Mouse (Mus musculus) cerebellum, adult 2 months (tissue): ENCODE measurements at regions not wholly inside any gene's neighbourhood (a gene's known extent, or its start where the extent isn't known, plus 50 kb on each side); places are given as distances from the start of the nearest gene placed in this dataset.

Source experiments
- DNase-seq, 2 experiments: peaks; one replicate each; pipeline ENCODE4 v3.0.0; 2021
- H3K27ac ChIP-seq: fragments of 200-500 bp; 2 replicates; pipeline ENCODE4 v1.5.1; 2012; ENCODE audit warnings: low read length, control low read depth, inconsistent platforms; ENCODE audit not compliant: insufficient read depth
- H3K27me3 ChIP-seq: fragments of 200-500 bp; 2 replicates; pipeline ENCODE4 v1.6.1; 2012; ENCODE audit warnings: inconsistent platforms, mild to moderate bottlenecking, low read length, moderate library complexity; ENCODE audit not compliant: control insufficient read depth, insufficient read depth
- H3K4me1 ChIP-seq: fragments of 200-500 bp; 2 replicates; pipeline ENCODE4 v1.6.1; 2011; ENCODE audit warnings: low read length; ENCODE audit not compliant: control insufficient read depth, insufficient read depth
- H3K4me3 ChIP-seq: fragments of 200-500 bp; replicated peaks from 2 replicates; pipeline ENCODE3; 2011; ENCODE audit warnings: mild to moderate bottlenecking, low read depth, low read length, control low read depth; ENCODE audit not compliant: insufficient read depth
- CTCF ChIP-seq: fragments of 200-500 bp; IDR thresholded peaks from 2 replicates; pipeline ENCODE4 v1.5.1; 2011; ENCODE audit warnings: low read depth, mild to moderate bottlenecking, control low read depth, low read length, moderate library complexity, borderline replicate concordance; ENCODE audit not compliant: insufficient read depth
- POLR2A ChIP-seq: fragments of 200-500 bp; IDR thresholded peaks from 2 replicates; pipeline ENCODE4 v1.6.1; 2011; ENCODE audit warnings: low read length, control low read depth, borderline replicate concordance; ENCODE audit not compliant: insufficient read depth
- WGBS: fragments of 180-500 bp; shearing (Covaris S2); methylation state at CpG from one replicate; pipeline ENCODE4 v1.1.7; 2018; 5-methylcytosine and 5-hydroxymethylcytosine counted together

GRCm38 (mm10) chr2:168357815-168358214 lies 76.3 kb upstream of the Kcng1 start:
- TF ChIP-seq POLR2A (no peak), CTCF (no peak)
- Histone ChIP-seq H3K27ac (no peak overlapping the region), H3K4me1 (peaks cover 2% of the 10 kb centered on the region; the same call in 1 of the 2 replicates), H3K27me3 (no peaks in the 10 kb centered on the region), H3K4me3 (no peak overlapping the region)
- no peak for DNase-seq
- 87% methylated on average over 6 of the region's 6 CpGs for WGBS

DNA sequence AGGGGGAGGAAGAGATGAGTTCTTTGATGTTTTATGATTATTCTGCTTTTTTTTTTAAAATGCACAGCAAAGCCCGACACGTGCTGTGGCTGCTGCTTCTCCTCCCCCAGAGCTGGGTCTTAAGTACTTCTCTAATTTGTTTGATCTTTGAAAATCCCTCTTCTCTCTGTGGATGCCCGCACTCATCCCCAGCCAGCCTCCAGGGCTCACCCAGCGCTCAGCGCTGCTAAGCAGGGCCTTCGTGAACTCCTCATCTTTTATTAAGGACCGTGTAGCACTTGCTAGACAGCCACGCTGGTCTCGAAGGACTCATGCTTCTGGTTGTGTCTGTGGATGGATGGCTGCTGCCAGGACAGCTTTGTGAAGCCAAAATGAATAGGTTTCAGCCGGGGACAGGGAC lies 72.9 kb upstream of the Kcng1 start:
- H3K27ac ChIP-seq: no peak overlapping the region
- no peak for DNase-seq
- peaks cover 9% of the 10 kb centered on the region for H3K4me1 ChIP-seq
- no peak for TF ChIP-seq CTCF
- TF ChIP-seq POLR2A: no peak
- H3K4me3 ChIP-seq: no peak overlapping the region
- WGBS: 83% methylated on average over 10 of the region's 10 CpGs
- H3K27me3 ChIP-seq: no peaks in the 10 kb centered on the region

DNA sequence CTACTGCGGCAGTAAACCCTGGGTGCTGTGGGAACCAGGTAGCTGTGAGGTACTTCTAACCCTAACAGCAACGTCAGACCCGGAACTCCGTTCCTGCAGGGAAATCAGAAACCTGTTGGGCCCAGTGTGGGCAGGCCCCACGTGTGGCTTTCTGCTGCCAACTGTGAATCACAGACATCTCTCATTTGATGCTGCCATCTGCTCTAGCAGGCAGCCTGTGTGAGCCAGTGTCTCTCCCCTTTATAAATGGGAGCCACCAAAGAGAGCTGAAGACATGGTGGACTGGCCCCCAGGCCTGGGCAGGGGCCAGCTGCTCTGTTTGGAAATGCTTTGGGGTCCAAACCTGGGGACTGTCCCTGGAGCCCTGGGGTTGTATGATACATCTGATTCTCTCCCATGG lies 71.1 kb upstream of the Kcng1 start:
- peak; percentile 20 to 57 for DNase-seq
- TF ChIP-seq POLR2A (no peak), CTCF (no peak)
- Histone ChIP-seq H3K27ac (no peak overlapping the region), H3K4me1 (peaks cover 9% of the 10 kb centered on the region), H3K4me3 (no peak overlapping the region), H3K27me3 (no peaks in the 10 kb centered on the region)
- 17% methylated on average over 5 of the region's 5 CpGs for WGBS

- no peak overlapping the region for H3K4me3 ChIP-seq
- 47% methylated on average over 3 of the region's 3 CpGs for WGBS
- H3K27me3 ChIP-seq: no peaks in the 10 kb centered on the region
- TF ChIP-seq CTCF: no peak
- DNase-seq: no peak
- H3K4me1 ChIP-seq: peaks cover 9% of the 10 kb centered on the region
- H3K27ac ChIP-seq: no peak overlapping the region
These were observed 70.7 kb upstream of the Kcng1 start for GRCm38 (mm10) chr2:168352194-168352593.

DNA sequence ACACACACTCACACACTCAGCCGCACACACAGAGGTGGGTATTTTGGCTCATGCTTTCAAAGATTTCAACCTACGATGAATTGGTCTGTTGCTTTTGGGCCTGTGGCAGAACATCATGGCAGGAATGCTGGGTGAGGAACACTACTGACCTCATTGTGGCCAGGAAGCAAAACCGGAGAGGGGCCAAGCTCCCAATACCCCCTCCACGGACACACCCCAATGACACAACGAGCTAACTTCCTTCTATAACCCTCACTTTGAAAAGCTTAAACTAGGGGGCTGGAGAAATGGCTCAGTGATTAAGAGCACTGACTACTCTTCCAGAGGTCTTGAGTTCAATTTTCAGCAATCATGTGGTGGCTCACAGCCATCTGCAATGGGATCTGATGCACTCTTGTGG lies 63.8 kb upstream of the Kcng1 start:
- no peaks in the 10 kb centered on the region; the same call in 1 of the 2 replicates for H3K4me1 ChIP-seq
- H3K27ac ChIP-seq: no peak overlapping the region
- H3K27me3 ChIP-seq: 0 out of 2 replicates have a peak, but pooled peaks cover 2% of the 10 kb centered on the region
- H3K4me3 ChIP-seq: no peak overlapping the region
- TF ChIP-seq CTCF (no peak), POLR2A (no peak)
- DNase-seq: no peak
- 96% methylated on average over 5 of the region's 5 CpGs for WGBS

DNA sequence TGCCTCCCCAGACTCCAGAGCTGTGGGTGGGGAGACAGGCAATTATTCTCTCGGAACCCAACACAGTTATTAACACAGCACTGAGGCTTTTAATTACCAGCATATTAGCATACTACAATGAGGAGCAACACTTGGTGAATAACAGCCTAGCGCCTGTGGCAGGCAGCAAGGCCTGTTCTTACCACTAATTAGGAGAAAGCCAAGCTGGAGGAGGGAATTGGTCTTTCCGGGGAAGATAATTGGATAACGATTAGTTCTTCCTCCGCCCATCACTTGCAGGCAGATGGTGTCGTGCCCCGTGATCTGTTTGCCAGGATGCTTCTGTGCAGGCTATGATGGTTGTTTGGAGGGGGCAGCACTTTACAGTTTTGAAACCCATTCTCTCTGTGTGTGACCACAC lies 62.2 kb upstream of the Kcng1 start:
- Histone ChIP-seq H3K27ac (no peak overlapping the region), H3K27me3 (0 out of 2 replicates have a peak, but pooled peaks cover 2% of the 10 kb centered on the region), H3K4me1 (no peaks in the 10 kb centered on the region; the same call in 1 of the 2 replicates), H3K4me3 (no peak overlapping the region)
- no peak for TF ChIP-seq CTCF
- no peak for TF ChIP-seq POLR2A
- DNase-seq: no peak
- 34% methylated on average over 7 of the region's 7 CpGs for WGBS

- no peak for DNase-seq
- TF ChIP-seq CTCF (no peak), POLR2A (no peak)
- Histone ChIP-seq H3K4me3 (no peak overlapping the region), H3K4me1 (no peaks in the 10 kb centered on the region), H3K27ac (no peak overlapping the region), H3K27me3 (0 out of 2 replicates have a peak, but pooled peaks cover 2% of the 10 kb centered on the region)
- 35% methylated on average over 6 of the region's 6 CpGs for WGBS
These were observed 57.3 kb upstream of the Kcng1 start for GRCm38 (mm10) chr2:168338819-168339218.

DNA sequence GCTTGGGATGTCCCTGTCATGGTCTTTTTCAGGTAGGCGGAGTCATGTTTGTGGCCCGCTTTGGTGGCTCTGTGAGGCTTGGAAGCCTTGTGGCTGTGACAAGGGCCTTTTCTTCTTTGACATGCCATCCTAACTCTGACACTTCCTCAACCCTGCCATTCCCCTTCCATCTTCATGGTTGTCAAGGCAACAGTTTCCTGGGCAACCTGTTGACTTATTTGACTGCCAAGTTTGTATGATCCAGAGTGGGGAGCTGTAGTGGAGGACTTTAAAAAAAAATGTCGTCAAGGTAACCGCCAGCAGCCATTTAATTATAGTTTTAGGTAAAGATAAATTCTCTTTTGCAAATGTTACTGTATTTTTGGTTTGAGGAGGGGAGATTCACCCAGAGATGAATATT lies 56.8 kb upstream of the Kcng1 start:
- no peaks in the 10 kb centered on the region for H3K4me1 ChIP-seq
- WGBS: 38% methylated on average over 4 of the region's 4 CpGs
- H3K4me3 ChIP-seq: no peak overlapping the region
- no peak overlapping the region for H3K27ac ChIP-seq
- no peak for DNase-seq
- TF ChIP-seq POLR2A: no peak
- no peak for TF ChIP-seq CTCF
- H3K27me3 ChIP-seq: 0 out of 2 replicates have a peak, but pooled peaks cover 2% of the 10 kb centered on the region

DNA sequence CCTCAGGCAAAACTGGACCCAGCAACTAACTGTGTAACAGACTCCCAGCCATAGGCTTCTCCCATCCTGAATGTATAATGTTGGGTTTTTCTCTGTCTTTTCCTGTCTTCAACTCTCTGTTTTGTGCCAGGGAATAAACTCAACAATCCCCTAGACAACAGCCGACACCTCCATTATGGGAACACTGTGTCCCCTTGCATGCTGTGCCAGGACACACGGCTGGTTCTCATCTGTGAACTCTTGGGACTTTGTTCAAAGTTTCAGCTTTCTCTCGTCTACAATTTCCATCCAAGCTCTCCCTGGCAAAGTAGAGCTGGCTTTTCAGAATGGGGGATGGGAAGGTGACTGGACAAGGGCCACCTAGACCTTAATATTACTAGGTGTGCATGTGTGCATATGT lies 56.1 kb upstream of the Kcng1 start:
- no peaks in the 10 kb centered on the region for H3K27me3 ChIP-seq
- no peak overlapping the region for H3K27ac ChIP-seq
- 45% methylated on average over 3 of the region's 3 CpGs for WGBS
- no peak for TF ChIP-seq CTCF
- TF ChIP-seq POLR2A: no peak
- H3K4me1 ChIP-seq: no peaks in the 10 kb centered on the region; the same call in 1 of the 2 replicates
- no peak overlapping the region for H3K4me3 ChIP-seq
- DNase-seq: no peak
